Mouse (Mus musculus) heart, embryonic 12.5 days (tissue): ENCODE data around the gene Abi3bp. TPM values are rescaled to one million over a fixed set of nuclear protein-coding genes. Genes with fewer than 3 reads are reported as not detected.
A peak's percentile ranks its signal among the peaks of the same experiment; 100 is the strongest.

Experiments
- ATAC-seq: fragments of 200-750 bp; cut with Nextera tagmentation; 2 replicates; pipeline ENCODE4 v1.8.0; 2017; ENCODE audit warnings: moderate TSS enrichment, moderate library complexity; ENCODE audit not compliant: insufficient number of reproducible peaks, low FRiP score
- H3K27ac ChIP-seq: fragments of 300-500 bp; sonication (generic); 2 replicates; pipeline ENCODE4 v1.5.1; 2016; ENCODE audit warnings: mild to moderate bottlenecking, moderate library complexity; ENCODE audit not compliant: poor library complexity, severe bottlenecking
- H3K27me3 ChIP-seq: fragments of 300-500 bp; sonication (generic); replicated peaks from 2 replicates; pipeline ENCODE4 v1.6.1; 2016; ENCODE audit warnings: mild to moderate bottlenecking, moderate library complexity
- H3K36me3 ChIP-seq: fragments of 300-500 bp; sonication (generic); 2 replicates; pipeline ENCODE4 v1.6.1; 2016; ENCODE audit warnings: mild to moderate bottlenecking, moderate library complexity
- H3K4me1 ChIP-seq: fragments of 300-500 bp; sonication (generic); replicated peaks from 2 replicates; pipeline ENCODE4 v1.6.1; 2016; ENCODE audit warnings: mild to moderate bottlenecking
- H3K4me2 ChIP-seq: fragments of 300-500 bp; sonication (generic); 2 replicates; pipeline ENCODE4 v1.6.1; 2016; ENCODE audit warnings: mild to moderate bottlenecking, moderate library complexity
- H3K4me3 ChIP-seq: fragments of 300-500 bp; sonication (generic); 2 replicates; pipeline ENCODE4 v1.5.1; 2016; ENCODE audit warnings: mild to moderate bottlenecking
- H3K9ac ChIP-seq: fragments of 300-500 bp; sonication (generic); 2 replicates; pipeline ENCODE4 v1.6.1; 2016; ENCODE audit warnings: mild to moderate bottlenecking, moderate library complexity
- H3K9me3 ChIP-seq: fragments of 300-500 bp; sonication (generic); replicated peaks from 2 replicates; pipeline ENCODE4 v1.6.1; 2016; ENCODE audit warnings: mild to moderate bottlenecking, moderate library complexity
- whole genome bisulfite sequencing: fragments of 180-500 bp; shearing (Covaris S2); methylation state at CpG from one replicate; pipeline ENCODE4 v1.1.7; 2016; 5-methylcytosine and 5-hydroxymethylcytosine counted together
- polyA plus RNA-seq: library from polyadenylated mRNA; unstranded; fragments of >200 nt; fragmentation: Nextera tagmentation; extraction: Ambion mirVana; gene quantifications from 2 replicates; pipeline ENCODE4 v1.2.1, GENCODE M21; 2016

Abi3bp gene
- polyA plus RNA-seq, 1 experiment from 2014 or later = 0.59 TPM

DNA sequence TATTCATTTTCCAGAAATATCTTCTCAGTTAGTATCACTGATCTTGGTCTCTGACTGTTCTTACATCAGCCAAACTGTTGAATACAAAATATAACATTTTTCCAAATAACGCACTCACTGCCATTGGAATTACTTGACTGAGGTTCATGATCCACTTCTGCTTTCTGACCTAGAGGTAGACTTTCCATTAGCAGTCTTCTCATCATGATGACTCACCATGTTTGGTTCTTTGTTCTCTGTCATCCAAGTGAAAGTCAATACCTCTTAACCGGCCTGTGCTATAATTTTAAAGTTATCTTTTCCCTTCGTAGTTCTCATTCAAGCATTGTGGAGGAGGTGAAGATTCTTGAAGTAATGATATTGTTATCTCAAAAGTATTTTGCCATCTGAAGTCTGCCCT is 160.9 kb downstream of the Abi3bp start:
- Histone ChIP-seq H3K27ac (no peak overlapping the region), H3K9me3 (no peaks in the 10 kb centered on the region), H3K9ac (no peak overlapping the region), H3K4me1 (no peaks in the 10 kb centered on the region), H3K4me3 (no peak overlapping the region), H3K4me2 (no peak overlapping the region), H3K36me3 (no peaks in the 10 kb centered on the region), H3K27me3 (no peaks in the 10 kb centered on the region)
- no peak for ATAC-seq
- WGBS = 79% methylated on average over 3 of the region's 3 CpGs

DNA sequence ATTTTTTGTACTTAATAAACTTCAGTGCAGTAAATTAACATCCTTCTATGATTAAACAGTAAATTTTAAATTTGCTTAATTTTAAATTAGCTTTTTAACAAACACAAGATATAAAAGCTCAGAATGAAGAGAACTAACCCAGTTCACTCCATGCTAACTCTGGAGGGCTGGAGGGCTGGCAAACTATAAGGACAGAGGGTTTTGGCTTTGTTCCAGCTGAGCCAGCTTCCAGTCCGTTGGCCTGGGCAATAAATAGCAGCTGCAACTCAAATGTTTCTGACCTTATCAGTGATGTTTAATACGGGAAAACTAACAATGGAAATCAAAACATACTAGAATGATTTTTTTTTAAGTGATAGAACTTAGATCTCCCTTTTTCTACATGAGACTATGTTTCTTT is 167.6 kb downstream of the Abi3bp start:
- no peaks in the 10 kb centered on the region for H3K36me3 ChIP-seq
- no peak overlapping the region for H3K4me2 ChIP-seq
- H3K9me3 ChIP-seq = no peaks in the 10 kb centered on the region
- H3K27me3 ChIP-seq = no peaks in the 10 kb centered on the region
- no peak overlapping the region for H3K4me3 ChIP-seq
- H3K4me1 ChIP-seq = no peaks in the 10 kb centered on the region
- no peak overlapping the region for H3K27ac ChIP-seq
- no peak overlapping the region for H3K9ac ChIP-seq
- 8% methylated on average over 2 of the region's 2 CpGs for WGBS
- ATAC-seq = no peak; the same call in 1 of the 2 replicates

- H3K27me3 ChIP-seq = no peaks in the 10 kb centered on the region
- no peak overlapping the region for H3K9ac ChIP-seq
- H3K27ac ChIP-seq = peak overlapping the region; percentile 69
- no peak overlapping the region for H3K4me3 ChIP-seq
- no peaks in the 10 kb centered on the region for H3K9me3 ChIP-seq
- no peaks in the 10 kb centered on the region for H3K36me3 ChIP-seq
- no peaks in the 10 kb centered on the region for H3K4me1 ChIP-seq
- ATAC-seq = no peak; the same call in 1 of the 2 replicates
- H3K4me2 ChIP-seq = no peak overlapping the region
- 33% methylated on average over 7 of the region's 7 CpGs for WGBS
These were observed 168.9 kb downstream of the Abi3bp start for GRCm38 (mm10) chr16:56646382-56647172.

- H3K4me3 ChIP-seq = no peak overlapping the region
- H3K9ac ChIP-seq = no peak overlapping the region
- H3K9me3 ChIP-seq = no peaks in the 10 kb centered on the region
- no peak for ATAC-seq
- no peaks in the 10 kb centered on the region for H3K36me3 ChIP-seq
- WGBS = 80% methylated on average over 12 of the region's 12 CpGs
- H3K4me2 ChIP-seq = no peak overlapping the region
- H3K27ac ChIP-seq = no peak overlapping the region
- no peaks in the 10 kb centered on the region for H3K27me3 ChIP-seq
- H3K4me1 ChIP-seq = no peaks in the 10 kb centered on the region
These were observed 177.7 kb downstream of the Abi3bp start for GRCm38 (mm10) chr16:56655193-56655910.

GRCm38 (mm10) chr16:56658866-56659265 is 181.2 kb downstream of the Abi3bp start:
- no peak for ATAC-seq
- Histone ChIP-seq H3K36me3 (no peaks in the 10 kb centered on the region), H3K27me3 (no peaks in the 10 kb centered on the region), H3K4me3 (no peak overlapping the region), H3K4me2 (no peak overlapping the region), H3K9ac (no peak overlapping the region), H3K27ac (no peak overlapping the region), H3K9me3 (no peaks in the 10 kb centered on the region), H3K4me1 (no peaks in the 10 kb centered on the region)

GRCm38 (mm10) chr16:56669520-56669919 is 191.8 kb downstream of the Abi3bp start:
- Histone ChIP-seq H3K27ac (no peak overlapping the region), H3K27me3 (no peaks in the 10 kb centered on the region), H3K4me1 (no peaks in the 10 kb centered on the region), H3K36me3 (no peaks in the 10 kb centered on the region), H3K9ac (no peak overlapping the region), H3K4me3 (no peak overlapping the region), H3K4me2 (no peak overlapping the region), H3K9me3 (no peaks in the 10 kb centered on the region)
- 69% methylated on average over 5 of the region's 5 CpGs for WGBS
- ATAC-seq = no peak

- Histone ChIP-seq H3K9ac (no peak overlapping the region), H3K9me3 (no peaks in the 10 kb centered on the region), H3K4me1 (no peaks in the 10 kb centered on the region), H3K4me3 (no peak overlapping the region), H3K4me2 (no peak overlapping the region), H3K27me3 (no peaks in the 10 kb centered on the region), H3K27ac (no peak overlapping the region), H3K36me3 (no peaks in the 10 kb centered on the region)
- WGBS = 80% methylated on average over 8 of the region's 8 CpGs
- ATAC-seq = no peak
These were observed 193.3 kb downstream of the Abi3bp start for GRCm38 (mm10) chr16:56670941-56671340.

DNA sequence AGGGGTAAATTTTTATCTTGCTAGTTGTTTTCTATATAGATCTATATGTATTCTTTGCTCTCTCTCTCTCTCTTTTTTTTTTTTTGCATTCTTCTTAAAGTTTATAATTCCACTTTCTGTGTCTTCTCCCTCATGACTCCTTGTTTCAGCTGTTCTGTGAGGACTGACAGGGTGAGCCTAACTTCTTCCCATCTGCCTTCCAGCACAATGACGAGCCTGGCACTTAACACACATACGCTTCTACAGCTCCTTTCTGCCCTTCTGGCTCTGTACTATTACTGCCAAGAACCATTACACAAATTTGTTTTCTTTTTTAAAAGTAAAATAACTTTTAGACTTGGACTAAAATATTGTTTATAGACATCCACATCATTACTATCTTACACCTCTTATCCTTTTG is 195.7 kb downstream of the Abi3bp start:
- Histone ChIP-seq H3K9ac (no peak overlapping the region), H3K4me1 (no peaks in the 10 kb centered on the region), H3K9me3 (no peaks in the 10 kb centered on the region), H3K4me2 (no peak overlapping the region), H3K27me3 (no peaks in the 10 kb centered on the region), H3K4me3 (no peak overlapping the region), H3K36me3 (no peaks in the 10 kb centered on the region), H3K27ac (no peak overlapping the region)
- 80% methylated on average over 2 of the region's 2 CpGs for WGBS
- ATAC-seq = no peak

DNA sequence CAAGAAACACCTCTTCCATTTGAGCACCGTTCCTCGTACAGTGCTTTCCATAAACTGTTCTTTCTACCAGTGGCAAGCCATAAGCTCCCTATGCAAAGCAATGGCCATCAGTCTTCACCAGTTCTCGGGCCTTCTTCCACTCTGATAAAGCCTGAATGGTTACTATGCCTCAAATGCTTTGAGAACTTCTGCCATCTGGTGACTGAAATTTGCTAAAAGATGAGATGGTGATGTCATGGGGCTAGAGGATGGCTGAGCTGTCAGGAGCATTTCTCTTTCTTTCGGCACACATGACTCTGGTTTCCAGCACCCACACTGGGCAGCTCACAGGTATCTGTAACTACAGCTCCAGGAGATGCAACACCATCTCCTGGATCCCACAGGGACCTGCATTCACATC is 199.5 kb downstream of the Abi3bp start:
- no peaks in the 10 kb centered on the region for H3K4me1 ChIP-seq
- 64% methylated on average over 4 of the region's 4 CpGs for WGBS
- no peaks in the 10 kb centered on the region for H3K27me3 ChIP-seq
- no peak overlapping the region for H3K4me3 ChIP-seq
- ATAC-seq = no peak
- H3K9ac ChIP-seq = no peak overlapping the region
- no peak overlapping the region for H3K27ac ChIP-seq
- no peaks in the 10 kb centered on the region for H3K9me3 ChIP-seq
- H3K4me2 ChIP-seq = no peak overlapping the region
- H3K36me3 ChIP-seq = no peaks in the 10 kb centered on the region

- no peak overlapping the region for H3K27ac ChIP-seq
- WGBS = 81% methylated on average over 8 of the region's 8 CpGs
- no peak for ATAC-seq
These were observed 203.4 kb downstream of the Abi3bp start for GRCm38 (mm10) chr16:56681010-56681645.

GRCm38 (mm10) chr16:56686747-56687146 is 209.1 kb downstream of the Abi3bp start:
- Histone ChIP-seq H3K4me3 (no peak overlapping the region), H3K4me1 (no peaks in the 10 kb centered on the region), H3K27ac (no peak overlapping the region), H3K9me3 (no peaks in the 10 kb centered on the region), H3K36me3 (peaks cover 44% of the 10 kb centered on the region), H3K4me2 (no peak overlapping the region), H3K9ac (no peak overlapping the region), H3K27me3 (no peaks in the 10 kb centered on the region)
- ATAC-seq = no peak
- 94% methylated on average over 5 of the region's 5 CpGs for WGBS

More at GRCm38 (mm10) chr16:56681010-56681645, 203.4 kb downstream of the Abi3bp start:
- H3K4me1 ChIP-seq = no peaks in the 10 kb centered on the region
- no peak overlapping the region for H3K9ac ChIP-seq
- H3K27me3 ChIP-seq = no peaks in the 10 kb centered on the region
- peaks cover 21% of the 10 kb centered on the region for H3K36me3 ChIP-seq
- H3K4me2 ChIP-seq = no peak overlapping the region
- H3K4me3 ChIP-seq = no peak overlapping the region
- no peaks in the 10 kb centered on the region for H3K9me3 ChIP-seq
